Mouse (Mus musculus) adipose tissue, adult 10 weeks (tissue): ENCODE results near the gene Krtap16-3. TPM values are rescaled to one million over a fixed set of nuclear protein-coding genes. Genes with fewer than 3 reads are reported as not detected.

Experiments used
- polyA plus RNA-seq: library from polyadenylated mRNA; stranded (reverse); fragments of 350-450 nt; fragmentation: Illumina TruSeq; extraction: RNeasy Lipid Tissue Mini Kit (QIAGEN cat#74804); gene quantifications from one replicate; pipeline ENCODE4 v1.2.3, GENCODE M21; 2014; ENCODE audit warnings: low read depth, low replicate concordance

Gene Krtap16-3
- polyA plus RNA-seq = not detected

GRCm38 (mm10) chr16:88962773-88963172, at the start of gene Krtap16-3:
Krtap16-3 (minus strand) TSS chr16:88962873.

GRCm38 (mm10) chr16:89010659-89011058, 48.0 kb upstream of the Krtap16-3 start, which contains the start of gene Krtap22-2:
Krtap22-2 (minus strand) TSS chr16:89010759.

DNA sequence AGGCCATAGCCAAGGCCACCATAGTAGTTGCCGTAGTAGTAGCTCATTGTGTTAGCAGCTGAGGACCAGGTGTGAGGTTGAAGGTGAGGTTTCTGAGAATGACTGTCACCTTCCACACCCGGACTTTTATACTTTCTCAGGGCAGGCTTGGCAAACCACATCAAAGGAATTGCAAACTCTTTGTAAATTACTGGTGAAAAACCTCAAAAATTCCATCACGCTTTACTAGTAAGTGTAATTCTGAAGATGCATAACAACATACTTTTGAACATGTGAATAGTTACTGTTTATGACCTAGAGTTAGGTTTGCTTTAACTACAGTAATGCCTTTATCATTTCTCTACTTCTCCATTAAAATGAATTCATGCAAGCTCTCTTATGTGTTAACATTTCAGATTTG, 30.5 kb downstream of the Krtap16-3 start, which contains the start of gene Krtap19-9b:
TSS of gene Krtap19-9b (minus strand) at position 101 of the 400 bp plus-strand sequence.

Other genes with a start within 250 kb of the Krtap16-3 start
- gene Krtap13-1, start 234.0 kb downstream of the Krtap16-3 start, polyA plus RNA-seq = not detected
- gene Krtap13, start 211.2 kb downstream of the Krtap16-3 start, polyA plus RNA-seq = not detected
- gene 2310034C09Rik, start 204.0 kb downstream of the Krtap16-3 start, polyA plus RNA-seq = not detected
- not detected for gene 2310057N15Rik, start 188.7 kb downstream of the Krtap16-3 start, polyA plus RNA-seq
- not detected for gene Gm5965, start 185.0 kb downstream of the Krtap16-3 start, polyA plus RNA-seq
- not detected for gene Gm20741, start 150.7 kb downstream of the Krtap16-3 start, polyA plus RNA-seq
- not detected for gene Krtap15, start 142.7 kb downstream of the Krtap16-3 start, polyA plus RNA-seq
- not detected for gene Krtap14, start 136.7 kb downstream of the Krtap16-3 start, polyA plus RNA-seq
- gene Krtap19-1, start 93.5 kb downstream of the Krtap16-3 start, polyA plus RNA-seq = not detected
- gene Krtap19-2, start 88.6 kb downstream of the Krtap16-3 start, polyA plus RNA-seq = not detected
- not detected for gene Krtap19-3, start 84.8 kb downstream of the Krtap16-3 start, polyA plus RNA-seq
- not detected for gene Krtap19-4, start 77.8 kb downstream of the Krtap16-3 start, polyA plus RNA-seq
- gene Krtap19-5, start 66.4 kb downstream of the Krtap16-3 start, polyA plus RNA-seq = not detected
- gene Krtap19-9b, start 30.6 kb downstream of the Krtap16-3 start, polyA plus RNA-seq = not detected
- gene Krtap22-2, start 47.9 kb upstream of the Krtap16-3 start, polyA plus RNA-seq = not detected
- gene Gm10229, start 52.4 kb upstream of the Krtap16-3 start, polyA plus RNA-seq = not detected
- not detected for gene Krtap6-1, start 68.8 kb upstream of the Krtap16-3 start, polyA plus RNA-seq
- not detected for gene Gm10228, start 78.6 kb upstream of the Krtap16-3 start, polyA plus RNA-seq
- gene Krtap6-5, start 85.0 kb upstream of the Krtap16-3 start, polyA plus RNA-seq = not detected
- not detected for gene 1110025L11Rik, start 101.1 kb upstream of the Krtap16-3 start, polyA plus RNA-seq
- gene Krtap6-3, start 121.1 kb upstream of the Krtap16-3 start, polyA plus RNA-seq = not detected
- gene Gm6358, start 178.0 kb upstream of the Krtap16-3 start, polyA plus RNA-seq = not detected
- gene Gm10061, start 188.2 kb upstream of the Krtap16-3 start, polyA plus RNA-seq = not detected
- not detected for gene Gm9789, start 195.1 kb upstream of the Krtap16-3 start, polyA plus RNA-seq
- not detected for gene Gm7735, start 206.6 kb upstream of the Krtap16-3 start, polyA plus RNA-seq
- gene 1110057P08Rik, start 211.9 kb upstream of the Krtap16-3 start, polyA plus RNA-seq = not detected
- not detected for gene Krtap20-2, start 243.0 kb upstream of the Krtap16-3 start, polyA plus RNA-seq